Mouse (Mus musculus) lung, adult 18-20 months (tissue): ENCODE data around the gene Nmnat3.
"Not testable (repeated sequence)": the region's sequence is repeated elsewhere in the genome, so short reads cannot be mapped to it uniquely, and the experiment has no call there.

ENCODE experiments used
- DNase-seq, 2 experiments: peaks; one replicate each; pipeline ENCODE4 v3.0.0; 2022; ENCODE audit warnings: mixed read lengths in 2 of 2

Gene Nmnat3

DNA sequence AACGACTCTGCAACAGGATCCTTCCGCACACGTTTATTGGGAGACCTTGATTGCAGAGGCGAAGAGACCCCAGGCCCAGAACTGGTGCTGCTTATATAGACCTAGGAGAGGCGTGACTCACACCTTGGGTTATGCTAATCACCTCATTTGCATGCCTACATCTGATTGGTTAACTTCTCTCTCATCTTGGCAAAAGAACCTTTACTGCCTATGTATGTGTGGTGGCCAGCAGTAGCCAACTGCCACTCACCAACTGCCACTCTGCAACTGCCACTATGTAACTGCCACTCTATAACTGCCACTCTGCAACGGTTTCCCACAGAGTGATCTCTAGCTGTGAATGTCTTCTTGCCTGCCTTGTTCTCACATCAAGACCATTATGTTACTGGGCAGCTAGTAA lies at the start of gene Nmnat3:
Gene Nmnat3, plus strand, starts transcription at position 301 of the 400 bp plus-strand sequence.
- not testable (repeated sequence) for DNase-seq

DNA sequence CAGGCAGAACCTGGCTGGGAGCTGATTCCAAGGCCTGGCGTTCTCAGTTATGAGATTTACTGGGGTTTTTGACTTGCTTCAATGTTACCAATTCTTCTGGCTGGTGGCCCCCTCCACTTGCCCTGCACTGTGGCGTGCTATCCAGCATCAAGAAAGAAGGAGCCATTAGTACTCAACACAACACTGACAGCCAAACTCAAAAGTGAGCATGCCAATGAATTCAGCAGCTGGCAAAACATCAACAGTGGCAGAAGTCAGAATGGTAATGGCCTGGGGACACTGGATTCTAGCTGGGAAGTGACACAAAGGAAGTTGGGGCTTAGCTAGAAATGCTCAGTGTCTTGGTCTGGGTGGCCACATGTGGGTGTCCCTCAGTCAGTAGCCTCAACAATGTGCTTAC lies 43.8 kb upstream of the Nmnat3 start:
- DNase-seq: no peak

GRCm38 (mm10) chr9:98244223-98244622 lies 43.0 kb upstream of the Nmnat3 start:
- no peak for DNase-seq

DNA sequence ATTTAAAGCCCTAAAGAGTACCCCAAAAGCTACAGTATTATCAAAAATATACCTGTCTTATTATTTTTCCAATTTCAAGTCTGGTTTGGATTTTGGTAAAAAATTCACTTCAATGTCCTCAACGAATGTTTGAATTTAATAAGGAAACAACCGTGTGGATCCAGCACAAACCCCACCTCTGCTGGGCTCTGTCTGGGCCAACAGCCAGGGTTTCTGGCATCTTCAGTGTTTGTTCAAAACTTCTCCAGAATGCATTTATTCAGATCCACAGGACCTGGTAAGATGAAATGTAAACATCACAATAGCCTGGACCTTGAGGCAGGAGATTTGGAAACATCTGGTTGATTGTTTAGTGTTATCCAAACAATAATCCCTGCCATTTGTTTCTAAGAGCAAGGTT lies 42.0 kb upstream of the Nmnat3 start:
- DNase-seq: no peak

DNA sequence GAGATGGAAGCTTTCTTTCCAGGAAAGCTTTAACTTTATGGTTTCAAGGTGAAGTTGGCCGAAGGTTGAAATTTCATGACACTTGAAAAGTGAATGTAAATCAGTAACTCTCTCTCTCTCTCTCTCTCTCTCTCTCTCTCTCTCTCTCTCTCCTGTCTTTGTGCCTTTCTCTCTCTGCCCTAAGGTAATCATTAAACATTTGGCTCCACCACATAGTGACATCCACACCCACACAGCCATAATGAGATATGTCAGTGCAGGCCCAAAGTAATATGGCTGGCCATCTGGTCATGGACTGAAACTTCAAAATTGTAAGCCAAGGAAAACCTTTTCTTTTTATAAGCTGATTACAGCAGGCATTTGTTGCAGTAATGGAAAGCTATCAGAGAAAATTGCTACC lies 40.9 kb upstream of the Nmnat3 start:
- DNase-seq: no peak

DNA sequence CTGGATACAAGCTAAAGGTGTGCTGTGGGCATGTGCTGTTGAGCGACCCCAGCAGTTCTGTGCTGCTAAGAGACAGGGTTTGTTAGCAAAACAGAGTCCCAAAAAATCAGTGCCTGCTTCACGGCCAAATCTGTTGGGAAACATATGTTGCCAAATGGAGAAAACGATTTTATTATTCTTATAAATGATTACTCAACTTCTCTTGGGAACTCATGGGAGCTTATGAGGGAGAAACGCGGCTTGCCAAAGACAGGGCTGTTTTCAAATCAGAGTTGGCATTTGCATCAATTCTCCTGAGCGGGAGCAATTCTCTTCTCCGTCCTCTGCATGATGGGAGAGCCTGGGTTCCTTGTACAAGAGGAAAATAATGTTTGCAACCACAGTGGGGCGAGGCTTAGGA lies 27.0 kb upstream of the Nmnat3 start:
- DNase-seq: no peak

DNA sequence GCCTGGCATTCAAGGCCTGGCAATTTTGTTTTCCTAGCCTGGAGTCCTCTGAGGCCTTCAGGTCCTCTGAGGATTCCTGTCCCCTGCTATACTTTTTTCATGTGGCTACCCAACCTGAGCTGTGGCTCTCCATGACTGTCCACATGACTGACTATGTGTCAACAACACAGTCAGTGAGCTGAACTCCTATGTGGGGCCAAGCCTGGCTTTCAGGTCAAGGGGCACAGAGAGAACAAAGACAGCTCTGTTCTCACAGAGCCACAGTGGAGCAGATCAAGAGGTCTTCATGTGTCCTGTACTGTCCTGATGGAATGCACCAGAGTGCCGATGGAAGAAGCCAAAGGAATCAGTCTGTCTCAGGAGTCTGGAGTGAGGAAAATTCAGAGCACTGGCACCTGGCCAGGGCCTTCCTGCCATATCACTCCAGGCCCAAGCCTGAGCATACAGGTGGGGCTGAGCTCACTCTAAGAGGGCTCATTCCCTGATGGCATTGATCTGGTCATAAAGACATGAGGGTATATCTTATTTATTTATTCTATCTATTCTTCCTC lies 25.7 kb upstream of the Nmnat3 start:
- no peak for DNase-seq

DNA sequence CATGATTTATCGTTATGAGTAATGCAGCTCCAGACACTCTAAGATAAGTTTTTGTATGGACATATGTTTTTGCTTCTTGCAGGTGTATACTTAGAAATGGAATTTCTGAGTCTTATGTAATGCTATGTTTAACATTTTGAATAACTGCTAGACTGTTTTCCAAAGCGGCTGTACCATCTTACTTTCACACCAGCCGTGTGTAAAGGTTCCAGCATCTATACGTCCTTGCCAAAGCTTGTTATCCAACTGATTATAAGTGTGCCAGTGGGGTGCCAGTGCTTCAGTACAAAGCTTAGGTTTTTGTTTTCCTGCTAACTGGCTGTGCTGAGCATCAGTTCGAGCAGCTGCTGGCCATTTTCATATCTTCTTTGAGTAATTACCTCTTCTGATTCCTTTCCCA lies 22.3 kb upstream of the Nmnat3 start:
- DNase-seq: no peak

GRCm38 (mm10) chr9:98272734-98273133 lies 14.5 kb upstream of the Nmnat3 start:
- DNase-seq: no peak

DNA sequence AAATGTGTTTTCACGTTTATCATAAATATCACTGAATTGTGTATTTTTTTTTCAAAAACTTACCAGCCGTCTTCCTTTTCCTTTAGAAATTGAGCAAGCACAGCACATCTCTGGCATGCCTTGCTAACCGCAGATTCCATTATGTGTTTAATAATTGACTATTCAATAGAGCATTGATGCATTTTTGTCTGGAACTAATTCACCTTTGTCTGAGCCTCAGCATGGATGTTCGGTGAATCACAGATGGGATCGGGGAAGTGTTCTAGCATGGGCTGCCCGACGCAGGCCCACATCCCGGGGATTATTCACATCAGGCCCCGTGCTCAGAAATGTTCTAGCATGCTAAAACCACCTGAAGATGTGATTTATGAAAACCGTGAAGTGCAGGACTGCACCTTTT lies 12.2 kb upstream of the Nmnat3 start:
- DNase-seq: no peak

- no peak for DNase-seq
These were observed 7.1 kb upstream of the Nmnat3 start for GRCm38 (mm10) chr9:98280162-98280561.

DNA sequence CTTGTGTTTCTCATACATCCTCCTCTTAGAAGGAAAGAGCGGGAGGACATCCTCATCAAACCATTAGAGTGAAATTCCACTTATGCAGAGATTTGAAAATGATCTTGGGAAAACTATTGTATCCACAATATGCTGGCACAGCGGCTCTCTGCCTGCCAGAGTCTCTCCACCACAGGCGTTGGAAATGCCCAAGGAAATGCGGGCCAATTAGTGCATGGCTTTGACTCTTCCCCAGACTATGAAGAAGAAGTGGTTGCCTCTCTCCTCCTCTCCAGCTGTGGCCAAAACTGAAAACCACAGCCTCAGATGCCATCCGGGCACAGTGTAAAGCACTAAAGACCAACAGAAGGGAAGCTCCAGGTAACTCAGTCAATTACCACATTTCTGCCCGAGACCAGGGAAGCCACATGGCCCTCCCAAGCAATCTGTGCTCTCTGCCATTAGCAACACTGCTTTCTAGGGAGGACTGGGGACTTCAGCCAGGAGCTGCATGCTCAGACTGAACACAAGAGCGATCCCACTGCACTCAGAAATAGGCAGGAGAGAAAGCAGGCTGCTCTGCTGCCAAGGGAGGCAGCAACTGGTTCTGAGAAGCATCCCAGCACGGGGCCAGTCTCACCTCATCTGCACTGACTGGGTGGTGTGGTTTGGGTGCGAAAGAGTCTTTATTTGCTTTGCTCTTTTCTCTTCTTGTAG lies 1.5 kb upstream of the Nmnat3 start:
- no peak for DNase-seq

- DNase-seq: no peak
These were observed 2.4 kb downstream of the Nmnat3 start for GRCm38 (mm10) chr9:98289665-98290064.

DNA sequence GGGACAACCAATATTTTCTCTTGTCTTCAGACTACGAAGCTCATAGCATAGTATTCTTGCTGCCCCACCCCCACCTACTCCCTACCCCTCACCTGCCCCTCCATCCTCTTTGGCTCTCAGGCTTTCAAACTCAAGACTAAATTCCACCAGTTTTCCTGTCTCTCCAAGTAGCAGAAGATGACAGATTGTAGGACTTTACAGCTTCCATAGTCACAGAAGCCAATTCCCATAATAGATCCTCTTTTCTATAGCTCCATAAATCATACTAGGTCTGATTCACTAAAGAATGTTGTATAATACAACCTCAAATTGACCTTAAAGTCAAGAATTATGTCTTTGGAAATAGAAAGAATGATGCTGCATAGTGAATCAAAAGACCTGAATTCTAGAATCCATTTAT lies 3.4 kb downstream of the Nmnat3 start:
- DNase-seq: no peak

DNA sequence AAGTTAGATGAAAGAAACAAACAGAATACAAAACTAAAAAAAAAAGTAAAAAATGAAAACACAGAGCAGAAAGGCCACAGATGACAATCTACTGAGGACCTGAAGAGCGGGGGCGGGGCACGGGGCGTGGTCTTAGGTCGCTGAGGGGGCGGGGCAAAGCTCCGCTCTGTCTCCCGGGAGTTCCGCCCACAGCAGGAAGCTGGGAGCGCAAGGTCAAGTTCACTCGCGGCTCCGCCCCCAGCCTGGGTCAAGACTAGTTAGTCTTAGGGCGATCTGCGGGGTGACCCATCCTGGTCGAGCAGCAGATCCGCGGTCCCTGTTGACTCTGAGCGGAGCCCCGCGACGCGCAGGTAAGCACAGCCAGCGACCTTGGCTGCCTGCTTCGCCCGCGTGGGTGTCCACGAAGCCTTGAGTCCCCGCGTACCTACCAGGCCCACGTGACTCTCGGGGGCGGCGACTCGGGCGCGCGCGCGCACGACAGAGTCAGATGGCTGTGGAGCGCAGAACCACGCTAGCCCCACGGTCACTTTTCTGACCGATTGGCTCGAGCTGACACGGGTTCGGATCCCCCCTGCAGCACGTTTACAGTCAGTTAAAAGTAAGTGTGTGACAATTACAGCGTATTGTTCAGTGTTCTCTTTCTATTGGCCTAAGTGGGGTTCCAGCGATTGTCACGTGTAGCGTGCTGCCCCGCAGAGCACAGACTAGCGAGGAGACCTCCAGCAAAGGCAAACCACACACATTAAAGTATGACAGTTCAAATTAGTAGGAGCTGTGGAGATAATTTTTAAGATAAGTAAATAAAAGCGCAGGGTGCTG lies 9.4 kb downstream of the Nmnat3 start:
- peak; percentile 92 to 93 for DNase-seq

- peak; percentile 6 to 15 for DNase-seq
These were observed 10.2 kb downstream of the Nmnat3 start for GRCm38 (mm10) chr9:98297234-98297936.

DNA sequence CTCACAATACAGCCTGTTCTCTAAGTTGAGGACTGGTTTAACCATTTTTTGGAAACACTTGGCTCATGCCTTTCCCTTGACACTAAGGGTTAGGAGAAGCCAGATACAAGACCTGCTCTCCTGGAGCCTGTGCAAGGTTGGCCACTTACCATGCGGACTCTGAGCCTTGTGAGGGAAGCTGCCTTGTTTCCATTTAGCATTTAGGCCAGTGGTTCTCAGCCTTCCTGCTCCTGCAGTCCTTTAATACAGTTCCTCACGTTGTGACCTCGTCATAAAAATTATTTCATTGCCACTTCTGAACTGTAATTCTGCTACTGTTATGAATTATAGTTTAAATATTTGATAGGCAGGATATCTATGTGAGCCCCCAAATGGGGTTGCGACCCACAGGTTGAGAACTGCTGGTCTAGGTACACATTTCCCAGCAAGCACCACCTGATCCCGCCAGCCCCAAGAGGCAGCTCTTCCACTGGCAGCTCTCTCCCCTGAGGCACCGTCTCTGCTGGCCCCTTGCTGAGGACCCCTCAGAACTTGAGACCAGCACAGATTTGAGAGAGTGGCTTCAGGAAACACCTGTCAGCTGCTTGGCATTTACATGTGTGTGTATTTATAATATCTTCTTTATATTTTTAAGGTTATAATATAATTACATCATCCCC lies 10.8 kb downstream of the Nmnat3 start:
- DNase-seq: no peak

DNA sequence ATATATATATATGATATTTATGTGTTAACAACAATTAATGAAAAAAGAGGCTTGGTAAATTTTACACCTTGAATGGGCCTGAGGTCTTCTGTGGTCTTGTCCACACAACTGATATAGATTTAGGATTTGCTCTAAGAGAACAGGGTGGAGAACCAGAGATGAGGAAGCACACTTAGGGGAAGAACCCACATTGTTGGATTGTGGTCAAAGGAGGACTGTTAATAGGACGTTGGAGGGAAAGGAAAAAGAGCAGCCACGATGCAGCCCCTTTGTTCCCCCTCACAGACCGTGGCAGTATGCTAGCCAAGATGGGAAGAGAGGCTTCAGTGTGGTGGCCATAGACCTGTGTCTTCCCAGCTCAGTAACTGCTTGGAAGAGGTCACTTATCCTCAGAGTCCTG lies 11.5 kb downstream of the Nmnat3 start:
- DNase-seq: no peak

- no peak for DNase-seq
These were observed 12.0 kb downstream of the Nmnat3 start for GRCm38 (mm10) chr9:98299235-98299634.

DNA sequence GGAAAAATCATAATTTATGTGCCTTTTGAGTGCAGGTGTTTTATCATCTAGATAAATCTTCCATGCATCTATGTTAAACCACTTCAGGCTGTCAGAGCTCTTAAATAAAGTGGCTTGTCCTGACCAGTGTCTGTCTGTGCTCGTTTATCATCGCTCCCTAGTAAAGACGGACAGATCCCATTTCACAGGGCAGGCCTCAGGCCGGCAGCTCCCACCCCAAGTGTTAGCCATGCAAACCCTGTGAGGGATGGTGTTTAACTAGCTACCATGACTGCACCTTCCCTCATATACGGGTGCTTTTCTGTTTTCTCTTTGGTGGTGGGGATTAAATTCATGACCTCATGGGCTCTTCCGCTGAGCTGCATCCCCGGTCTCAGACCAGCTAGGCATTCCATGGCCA lies 13.3 kb downstream of the Nmnat3 start:
- no peak for DNase-seq

DNA sequence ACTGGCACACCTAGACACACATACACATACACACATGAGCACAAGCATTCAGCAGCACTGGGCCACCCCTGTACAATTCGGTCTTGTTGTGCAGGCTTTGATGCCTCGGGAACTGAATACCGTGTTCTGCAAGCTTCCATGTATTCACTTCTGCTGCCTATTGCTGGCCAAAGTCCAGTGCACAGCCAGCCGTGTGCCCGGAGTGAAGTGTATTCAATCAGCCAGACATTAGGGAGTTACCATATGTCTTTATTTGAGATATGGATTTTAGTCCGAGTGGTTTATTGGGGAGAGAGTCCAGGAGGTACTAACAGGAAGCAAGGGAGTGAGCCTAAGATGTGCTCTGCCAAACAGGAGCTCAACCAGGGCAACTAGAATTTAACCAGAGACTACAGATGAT lies 19.8 kb downstream of the Nmnat3 start:
- no peak for DNase-seq

DNA sequence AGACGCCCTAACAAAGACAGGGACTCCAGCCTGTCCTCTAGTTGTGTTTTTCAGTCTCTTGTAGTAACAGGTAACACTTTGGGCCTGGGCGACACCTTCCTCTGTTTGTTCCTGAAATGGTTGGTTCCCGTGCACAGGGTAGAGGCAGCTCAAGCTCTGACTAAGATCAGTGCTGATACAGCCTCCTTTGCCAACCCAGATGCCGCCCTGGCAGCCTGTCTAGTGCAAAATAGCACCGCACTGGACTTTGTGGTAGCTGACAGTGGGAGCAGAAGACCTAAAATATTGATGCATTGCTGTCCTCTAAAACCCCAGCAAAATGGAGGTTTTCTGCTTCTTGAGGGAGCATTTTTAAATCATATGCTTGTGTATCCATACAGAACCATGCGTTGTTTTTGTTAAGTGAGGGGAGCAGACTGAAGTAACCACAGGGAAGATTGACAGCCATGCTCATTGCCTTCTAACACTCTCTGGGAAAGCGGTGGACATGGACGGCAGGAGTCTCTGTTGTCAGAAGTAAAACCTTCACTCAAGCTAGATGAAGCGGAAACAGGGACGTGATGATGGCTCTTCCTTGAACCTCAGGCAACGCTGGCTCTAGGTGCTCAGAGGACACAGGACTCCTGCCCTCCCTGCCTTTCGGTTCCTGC lies 24.2 kb downstream of the Nmnat3 start:
- no peak for DNase-seq
